Mouse (Mus musculus) frontal cortex, postnatal 10 days (tissue): ENCODE measurements around the gene Atp2b2.

Experiments used
- DNase-seq, 2 experiments: peaks; one replicate each; pipeline ENCODE4 v3.0.0; 2022; ENCODE audit warnings: low spot score in 2 of 2, mixed read lengths in 1 of 2

The Atp2b2 gene

DNA sequence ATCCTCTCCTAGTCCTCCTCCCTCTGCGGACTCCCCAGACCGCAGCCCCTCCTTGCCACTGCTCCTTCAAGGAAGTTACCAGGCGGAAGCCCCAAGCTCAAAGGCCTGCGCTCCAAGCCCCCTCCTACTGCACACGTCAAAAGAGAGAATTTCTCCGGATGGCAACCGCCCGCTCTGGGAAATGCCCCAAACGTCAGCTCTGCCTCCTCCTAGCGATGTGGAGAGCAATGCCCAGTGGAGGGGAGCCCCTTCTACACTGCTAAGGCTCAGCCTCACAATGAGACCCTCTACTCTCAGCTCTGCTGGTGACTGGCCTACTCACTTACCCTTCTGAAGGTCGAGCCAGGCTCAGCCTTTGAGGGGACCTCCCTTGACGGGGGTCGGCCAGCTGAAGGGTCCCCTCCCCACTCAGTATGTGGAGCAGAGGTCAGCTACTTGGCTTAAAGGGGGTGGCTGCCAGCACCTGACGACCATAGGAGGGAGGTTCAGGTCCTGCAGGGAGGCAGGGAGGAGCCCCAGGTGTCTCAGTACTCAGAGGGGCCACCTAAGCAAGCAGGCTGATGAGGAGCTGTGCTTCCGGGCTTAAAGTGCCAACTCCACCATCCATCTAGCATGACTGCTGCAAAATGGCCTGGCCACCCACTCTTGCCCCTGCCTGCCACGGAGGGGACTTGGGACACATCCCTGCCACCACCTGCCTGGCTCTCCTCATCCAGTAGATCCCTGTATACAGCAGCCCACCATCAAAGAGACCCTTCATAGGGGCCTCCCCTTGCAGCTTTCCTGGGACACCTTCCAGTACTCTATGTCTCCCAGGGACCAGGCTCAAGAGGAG lies 152.2 kb downstream of the Atp2b2 start:
- peak in 1 of 2 experiments; percentile 44 for DNase-seq

- DNase-seq: no peak
These were observed 153.2 kb downstream of the Atp2b2 start for GRCm38 (mm10) chr6:113889180-113889579.

DNA sequence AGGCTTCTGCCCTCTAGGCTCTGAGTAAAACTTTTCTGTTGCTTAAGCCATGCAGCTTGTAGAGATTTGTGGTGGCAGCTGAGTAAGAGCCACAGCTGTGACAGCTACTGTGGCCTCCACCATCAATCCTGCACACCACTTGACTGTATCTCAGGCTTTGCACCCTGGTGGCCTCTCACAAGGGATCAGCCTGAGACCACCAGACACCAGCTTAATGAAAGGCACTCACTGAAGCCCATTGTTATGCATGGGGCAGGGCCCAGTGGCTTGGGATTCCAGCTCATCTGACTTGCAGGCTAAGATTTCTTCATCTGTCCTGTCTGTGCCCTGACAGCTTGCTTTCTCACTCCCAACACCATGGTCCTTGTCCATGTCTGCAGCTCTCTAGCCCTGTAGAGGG lies 155.5 kb downstream of the Atp2b2 start:
- DNase-seq: no peak

DNA sequence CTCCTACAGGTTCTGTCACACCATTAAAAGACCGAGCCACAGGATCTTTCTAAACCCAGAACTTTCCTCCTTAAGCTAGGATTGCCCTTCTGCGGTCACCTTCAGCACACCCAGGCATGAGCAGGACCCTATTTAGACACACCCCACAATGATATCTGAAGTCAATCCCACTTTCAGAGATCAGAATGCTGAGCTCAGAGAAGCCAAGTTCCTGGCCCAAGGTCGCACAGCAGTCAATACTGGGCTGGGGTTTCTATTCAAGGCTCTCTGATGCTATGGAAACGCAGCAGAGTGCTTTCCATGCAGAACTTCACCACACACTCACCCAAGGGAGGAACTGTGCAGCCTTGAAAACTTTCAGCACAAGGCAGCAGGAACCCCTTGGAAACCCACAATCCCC lies 157.6 kb downstream of the Atp2b2 start:
- no peak for DNase-seq

DNA sequence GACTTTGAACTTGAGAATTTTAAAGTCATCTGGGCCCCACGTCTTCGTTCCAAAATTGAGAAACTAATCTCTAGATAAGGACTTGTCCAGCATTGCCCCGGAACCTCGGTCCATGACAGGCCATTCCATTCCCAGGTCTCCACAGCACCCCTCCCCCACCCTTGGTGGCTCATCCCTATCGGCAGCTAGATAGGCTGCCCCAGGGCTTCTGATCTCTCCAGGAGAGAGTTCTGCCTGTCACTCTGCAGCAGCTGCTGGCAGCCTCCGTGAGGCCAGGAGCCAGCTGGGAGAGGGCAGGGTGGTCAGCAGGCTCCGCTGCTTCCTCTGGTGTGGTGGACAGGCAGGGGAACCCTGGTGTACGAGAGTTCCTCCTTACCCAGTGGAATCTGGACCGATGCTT lies 159.2 kb downstream of the Atp2b2 start:
- DNase-seq: no peak

- DNase-seq: no peak
These were observed 160.0 kb downstream of the Atp2b2 start for GRCm38 (mm10) chr6:113882396-113882795.

- no peak for DNase-seq
These were observed 160.7 kb downstream of the Atp2b2 start for GRCm38 (mm10) chr6:113881561-113882243.

DNA sequence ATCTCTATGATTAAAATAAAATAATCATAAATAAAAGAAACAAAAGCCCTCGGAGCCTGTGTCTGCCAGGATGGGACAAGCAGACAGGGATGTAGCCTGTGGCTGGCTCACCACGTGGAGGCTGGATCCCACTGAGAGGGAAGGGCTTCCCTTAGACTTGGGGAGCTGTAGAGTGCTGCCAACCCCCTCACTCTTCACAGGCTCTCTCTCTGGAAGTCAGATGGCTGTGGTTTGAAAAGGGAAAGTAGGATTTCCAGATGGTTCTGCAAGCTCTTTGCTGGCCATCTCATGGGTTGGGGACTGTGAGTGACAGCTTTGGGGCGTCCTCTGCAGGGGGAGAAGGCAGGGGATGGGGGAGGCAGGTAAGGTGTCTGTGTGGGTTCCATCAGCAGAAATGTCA lies 163.0 kb downstream of the Atp2b2 start:
- no peak for DNase-seq

DNA sequence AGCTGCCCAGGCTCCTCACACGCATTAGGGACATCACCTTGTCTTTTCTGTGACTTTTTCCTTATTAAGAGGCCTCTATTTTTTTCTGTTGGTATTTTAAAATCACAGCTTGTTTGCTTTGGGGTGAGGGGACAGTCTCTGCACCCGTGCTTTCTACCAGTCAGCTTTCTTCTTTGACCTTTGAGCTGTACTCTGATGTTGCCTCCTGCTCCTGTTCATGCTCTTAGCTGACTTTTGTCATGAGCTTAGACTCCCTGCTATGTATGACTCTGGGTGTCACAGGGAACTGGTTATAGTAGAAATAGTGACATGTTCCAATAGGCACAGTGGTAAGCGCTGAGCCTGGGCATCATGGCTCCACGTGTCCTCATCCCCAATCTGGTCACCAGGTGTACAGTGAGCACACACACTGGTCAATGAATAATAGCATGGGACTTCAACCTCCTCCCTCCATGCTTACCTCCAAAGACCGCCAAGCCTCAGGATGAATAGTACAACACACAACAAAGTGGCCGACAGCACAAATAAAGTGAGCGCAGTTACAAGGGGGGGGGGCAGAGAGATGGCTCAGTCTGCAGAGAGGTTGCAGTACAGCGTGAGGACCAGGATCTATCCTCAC lies 163.8 kb downstream of the Atp2b2 start:
- no peak for DNase-seq

- DNase-seq: no peak
These were observed 165.8 kb downstream of the Atp2b2 start for GRCm38 (mm10) chr6:113876585-113876984.

- no peak for DNase-seq
These were observed 167.2 kb downstream of the Atp2b2 start for GRCm38 (mm10) chr6:113875201-113875600.

DNA sequence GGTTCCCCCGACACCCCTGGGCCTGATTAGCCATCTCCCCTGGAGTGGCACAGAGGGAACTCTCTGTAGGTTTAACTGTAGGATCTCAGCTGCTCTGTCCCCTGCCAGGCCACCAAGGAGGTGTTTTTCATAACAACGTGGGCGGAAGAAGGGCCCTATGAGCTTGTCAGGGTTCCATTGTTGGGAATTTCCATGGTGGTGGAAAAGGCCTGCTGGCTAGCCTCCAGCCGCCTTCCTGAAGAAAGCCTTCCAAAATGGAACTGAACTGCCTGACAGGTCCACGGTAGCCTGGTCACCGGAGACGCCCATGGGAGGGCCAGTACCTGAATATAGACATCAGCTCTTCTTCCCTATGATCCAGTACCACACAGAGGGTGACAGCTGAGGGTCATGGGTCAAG lies 169.8 kb downstream of the Atp2b2 start:
- no peak for DNase-seq

DNA sequence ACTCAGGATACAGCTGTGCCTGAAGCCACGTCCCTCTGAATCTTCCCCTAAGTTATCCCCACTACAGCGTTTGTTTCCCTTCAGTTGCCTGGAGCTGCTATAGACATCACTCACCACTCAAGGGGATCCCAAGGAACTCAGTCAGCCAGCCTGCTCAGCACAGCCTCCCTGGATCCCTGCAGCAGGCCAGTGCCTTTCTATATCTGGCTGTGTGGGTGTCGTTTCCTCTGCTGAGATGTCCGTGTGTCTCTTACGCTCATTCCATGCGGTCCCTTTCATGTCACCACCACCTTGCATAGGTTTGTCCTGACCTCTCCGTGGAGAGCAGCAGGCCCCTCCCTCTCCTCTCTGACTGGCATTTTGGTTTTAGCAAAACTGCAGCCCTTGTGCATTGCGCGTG lies 171.6 kb downstream of the Atp2b2 start:
- no peak for DNase-seq

DNA sequence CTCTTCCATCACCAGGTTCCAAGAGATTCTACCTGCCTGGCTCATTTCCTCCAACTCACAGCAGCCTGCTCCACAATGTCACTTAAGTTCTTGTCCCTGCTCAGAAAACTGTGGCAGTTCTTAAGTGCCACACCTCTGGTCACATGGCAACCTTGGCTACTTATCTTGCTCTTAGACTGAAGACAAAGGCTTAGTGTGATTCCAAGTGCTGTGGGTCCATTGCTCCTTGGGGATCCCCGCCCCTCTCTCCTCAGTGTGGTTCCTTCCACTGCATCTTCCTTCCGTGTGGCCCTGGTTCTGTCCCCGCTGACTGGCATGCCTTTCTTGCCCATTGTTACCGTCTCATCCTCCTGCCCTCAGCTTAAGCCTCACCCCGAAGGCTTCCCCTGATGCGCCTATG lies 173.9 kb downstream of the Atp2b2 start:
- no peak for DNase-seq

DNA sequence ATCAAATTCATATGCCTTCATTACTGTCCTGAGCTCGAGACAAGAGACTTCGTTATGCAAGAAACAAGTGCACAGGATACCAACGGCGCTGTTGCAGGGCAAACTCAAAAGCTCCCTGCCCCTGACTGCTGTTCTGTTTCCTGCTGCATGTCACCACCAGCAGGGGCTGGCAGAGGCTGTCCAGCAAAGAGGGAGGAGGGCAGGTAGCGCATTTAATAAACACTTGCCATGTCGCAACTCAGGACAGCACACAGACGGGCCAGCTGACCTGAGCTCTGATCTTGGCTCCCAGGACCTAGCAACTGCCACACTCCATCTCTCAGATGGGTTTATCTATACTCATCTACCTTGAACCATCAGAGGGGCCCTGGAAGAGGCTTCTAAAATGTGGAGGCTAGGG lies 176.7 kb downstream of the Atp2b2 start:
- DNase-seq: no peak

GRCm38 (mm10) chr6:113864812-113865211 lies 177.6 kb downstream of the Atp2b2 start:
- no peak for DNase-seq

DNA sequence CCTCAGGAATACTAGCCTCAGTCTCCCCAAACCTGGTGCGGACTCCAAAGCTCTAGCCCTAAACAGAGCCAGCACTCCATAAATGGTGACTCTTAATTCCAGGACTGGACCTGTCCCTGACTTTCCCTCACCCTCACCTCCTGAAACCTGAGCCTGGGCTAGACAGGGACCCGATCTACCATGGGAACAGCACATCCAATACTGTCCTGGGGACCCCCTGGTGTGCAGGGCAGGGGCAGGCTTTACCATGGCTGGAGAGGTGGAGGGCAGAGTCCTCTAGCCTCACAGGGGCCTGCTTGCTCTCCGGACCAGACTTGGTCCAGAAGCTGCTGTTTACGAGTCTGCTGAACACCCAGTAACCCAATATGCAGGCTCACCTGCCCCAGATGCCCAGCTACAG lies 179.5 kb downstream of the Atp2b2 start:
- DNase-seq: no peak

GRCm38 (mm10) chr6:113861938-113862337 lies 180.5 kb downstream of the Atp2b2 start:
- DNase-seq: no peak

GRCm38 (mm10) chr6:113861375-113861770 lies 181.0 kb downstream of the Atp2b2 start:
- DNase-seq: no peak

DNA sequence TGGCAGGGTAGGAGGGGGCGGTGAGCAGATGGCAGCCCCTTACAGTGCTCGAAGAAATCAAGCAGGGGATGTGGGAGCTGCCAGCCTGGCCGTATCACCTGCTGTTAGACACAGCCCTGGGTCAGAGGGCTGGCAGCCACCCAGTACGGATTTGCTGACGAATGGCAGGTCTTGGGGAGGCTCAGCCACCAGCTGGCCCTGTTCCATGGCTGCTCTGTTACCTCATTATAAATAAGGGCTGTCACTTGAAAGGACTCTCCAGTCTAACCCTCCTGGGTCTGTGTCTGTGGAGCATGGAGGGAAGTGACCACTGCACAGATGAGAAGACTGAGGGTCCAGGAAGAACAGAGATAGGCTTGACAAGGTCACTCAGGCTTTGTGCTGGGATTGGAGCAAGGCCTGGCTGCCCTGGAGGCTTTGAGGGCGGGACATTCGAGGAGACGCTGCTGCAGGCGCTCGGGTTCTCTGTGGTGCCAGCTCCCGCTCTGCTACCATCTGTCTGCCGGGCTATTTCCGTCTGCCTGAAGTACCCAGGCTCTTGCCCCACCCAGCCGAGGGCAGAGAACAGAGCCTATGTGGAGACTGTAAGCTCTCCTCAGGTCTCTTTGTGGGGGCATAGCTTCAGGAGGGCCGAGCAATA lies 181.6 kb downstream of the Atp2b2 start:
- DNase-seq: no peak

DNA sequence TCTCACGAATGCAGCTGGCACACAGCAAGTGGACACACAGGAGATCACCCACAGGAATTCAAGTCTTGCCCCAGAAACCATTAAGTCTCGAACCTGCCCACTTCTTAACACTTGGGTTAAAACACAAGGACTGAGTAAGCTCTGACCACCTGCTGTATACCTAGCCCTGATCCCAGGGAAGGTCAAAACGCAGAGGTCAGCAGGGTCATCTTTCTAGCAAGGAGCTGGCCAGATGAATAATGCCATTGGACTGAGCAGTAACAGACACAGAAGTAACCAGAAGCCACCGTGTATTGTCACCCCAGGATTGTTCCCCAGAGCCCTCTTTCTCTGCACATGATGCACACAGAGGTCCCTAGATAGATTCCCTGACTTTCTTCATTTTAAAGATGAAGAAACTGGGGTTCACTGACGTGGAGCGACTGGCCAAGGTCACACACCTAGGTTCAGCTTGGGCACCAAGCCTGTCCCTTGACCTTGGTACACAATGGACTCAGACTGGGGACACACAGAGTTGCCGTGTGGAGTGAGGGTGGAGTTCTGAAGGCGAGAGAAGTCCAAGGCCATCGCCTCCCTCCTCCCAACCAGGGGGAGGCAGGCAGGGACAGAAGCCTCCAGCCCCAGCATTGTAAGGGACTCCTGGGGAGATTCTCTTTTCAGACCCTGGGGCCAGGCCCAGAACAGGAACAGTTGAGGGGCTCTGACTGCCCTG lies 182.2 kb downstream of the Atp2b2 start:
- no peak for DNase-seq

GRCm38 (mm10) chr6:113858317-113858716 lies 184.1 kb downstream of the Atp2b2 start:
- DNase-seq: no peak
